Mouse (Mus musculus): Measurements from ENCODE around the gene Zbtb49. TPM values are rescaled to one million over a fixed set of nuclear protein-coding genes. Genes with fewer than 3 reads are reported as not detected.

The Zbtb49 gene
- total RNA-seq, 2 experiments from 2014 or later, result 14.2 to 18.1 TPM

- DNase-seq (ENCODE audit: extremely low spot score in 1 of 2, low spot score in 2 of 2), result no peak
- intact Hi-C loops (cut with DNase I), result no loop called here
Measured at GRCm38 (mm10) chr5:38146524-38146923, 73.7 kb downstream of the Zbtb49 start.

GRCm38 (mm10) chr5:38140893-38141292, 79.4 kb downstream of the Zbtb49 start:
- no peak for DNase-seq (ENCODE audit: extremely low spot score in 1 of 2, low spot score in 2 of 2)
- intact Hi-C loops (cut with DNase I), result no loop called here

Other genes starting within 250 kb of the Zbtb49 start
- gene Stx18, start 181.7 kb downstream of the Zbtb49 start, total RNA-seq (2021), result 10 to 100 TPM; 33.8 to 38.7 TPM
- 100 to 1,000 TPM; 793 to 891 TPM for gene Nsg1, start 60.5 kb downstream of the Zbtb49 start, total RNA-seq (2021)
- gene Lyar, start within 50 bp of the Zbtb49 start, total RNA-seq (2021), result 10 to 100 TPM; 12.0 to 12.9 TPM
- 10 to 100 TPM; 39.1 to 40.4 TPM for gene Tmem128, start 39.7 kb upstream of the Zbtb49 start, total RNA-seq (2021)
- not detected for gene Otop1, start 55.5 kb upstream of the Zbtb49 start, total RNA-seq (2021)
- 1 to 10 TPM; 1.8 to 1.9 TPM for gene Drd5, start 98.9 kb upstream of the Zbtb49 start, total RNA-seq (2021)

All from left cerebral cortex, postnatal 10 days (tissue).